Mouse (Mus musculus): Measurements from ENCODE around the gene Nek9. TPM values are rescaled to one million over a fixed set of nuclear protein-coding genes. Genes with fewer than 3 reads are reported as not detected.

The Nek9 gene
- total RNA-seq (2023), result 10 to 100 TPM; 60.1 to 68.9 TPM

DNA sequence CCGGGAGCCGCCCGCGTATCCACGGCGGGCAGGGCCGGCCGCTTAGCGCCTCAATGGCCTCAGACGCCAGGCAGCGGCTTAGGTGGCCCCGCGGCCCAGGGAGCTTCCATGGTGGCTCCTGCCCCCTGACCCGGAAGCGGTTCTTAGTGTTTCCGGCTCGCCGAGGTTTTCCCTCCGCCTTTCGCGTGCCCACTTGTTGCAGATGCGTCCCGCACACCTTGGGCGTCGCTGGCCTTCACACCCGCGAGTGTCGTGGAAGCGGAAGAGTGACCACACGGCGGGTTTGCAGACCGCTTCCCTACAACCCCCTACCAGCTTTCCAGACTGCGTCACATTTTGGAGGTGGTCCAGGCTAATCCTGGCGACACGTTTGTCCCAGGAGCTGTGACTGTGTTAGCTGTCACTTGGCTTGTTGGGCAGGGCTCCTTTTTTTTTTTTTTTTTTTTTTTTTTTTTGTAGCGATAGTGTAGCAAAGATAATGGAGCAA lies at the start of gene Nek9:
TSS of gene Nek9 (minus strand) at position 120 of the 487 bp plus-strand sequence.

DNA sequence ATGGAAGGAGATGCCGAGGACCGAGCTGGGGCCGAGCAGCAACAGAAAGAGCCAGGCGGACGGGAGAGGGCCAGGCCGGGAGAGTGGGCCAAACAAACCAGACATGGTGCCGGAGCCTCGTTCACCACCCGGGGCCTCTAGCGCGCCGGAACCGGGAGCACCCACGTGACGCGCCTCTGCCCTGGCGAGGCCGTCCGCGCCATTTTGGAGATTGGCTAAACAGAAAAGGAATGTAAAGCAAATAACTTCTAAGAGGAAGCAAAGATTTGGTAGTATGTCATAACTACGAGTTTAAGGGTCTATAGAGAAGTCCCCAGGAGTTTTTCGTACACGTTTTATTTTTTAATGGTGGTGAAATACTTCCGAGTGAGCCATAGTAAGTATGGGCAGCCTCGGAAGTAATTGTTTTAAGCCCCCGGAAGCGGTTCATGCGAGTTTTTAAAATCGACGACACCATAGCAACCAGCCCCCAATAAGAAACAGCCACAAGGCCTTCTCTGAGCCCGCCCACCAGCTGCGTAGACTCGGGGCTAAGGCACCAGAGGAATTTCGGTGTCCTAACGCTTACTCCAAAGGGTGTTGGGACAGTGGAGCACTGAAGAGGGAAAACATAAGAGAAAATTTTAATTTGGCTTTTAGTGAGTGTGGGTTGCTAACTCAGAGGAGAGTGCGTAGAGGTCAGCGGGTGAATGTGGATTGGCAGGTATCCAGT lies 35.6 kb upstream of the Nek9 start, which contains the start of gene Tmed10:
TSS of gene Tmed10 (minus strand) at position 287 of the 712 bp plus-strand sequence.

DNA sequence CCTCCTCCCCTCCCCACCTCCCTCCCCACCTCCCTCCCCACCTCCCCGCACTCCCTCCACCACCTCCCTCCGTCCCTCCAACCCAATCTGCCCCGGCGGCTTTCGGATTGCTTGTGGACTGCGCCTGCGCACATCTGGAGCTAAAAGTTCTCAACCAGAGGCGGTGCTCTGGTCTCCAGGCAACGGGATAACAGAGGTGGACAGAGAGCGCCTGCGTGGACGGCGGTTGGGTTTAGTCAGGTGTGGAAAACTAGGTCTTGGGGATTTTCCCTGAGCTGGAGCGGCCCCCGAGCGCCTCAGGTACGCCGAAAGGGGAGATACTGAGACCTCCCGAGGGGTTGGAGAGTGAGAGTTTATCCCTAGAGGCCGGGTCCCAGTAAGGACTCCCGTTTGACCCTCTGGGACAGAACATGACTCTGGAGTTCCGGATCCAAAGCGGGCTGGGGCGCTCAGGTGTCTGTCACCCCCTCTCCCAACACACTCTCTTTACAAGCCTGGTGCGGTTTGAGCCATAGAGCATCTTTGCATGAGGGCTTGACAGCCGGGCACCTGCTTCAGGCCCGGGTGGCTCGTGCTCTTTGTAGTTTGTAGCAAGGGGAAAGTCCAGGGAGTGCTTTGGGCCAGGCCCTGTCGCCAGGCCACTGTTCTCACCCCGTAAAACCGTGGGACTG lies 50.5 kb downstream of the Nek9 start, which contains the start of gene Zc2hc1c:
TSS of gene Zc2hc1c (plus strand) at position 106 of the 671 bp plus-strand sequence.

GRCm38 (mm10) chr12:85287809-85288485 lies 51.2 kb downstream of the Nek9 start, which contains the start of gene Acyp1:
TSS of gene Acyp1 (minus strand) at chr12:85288438.

DNA sequence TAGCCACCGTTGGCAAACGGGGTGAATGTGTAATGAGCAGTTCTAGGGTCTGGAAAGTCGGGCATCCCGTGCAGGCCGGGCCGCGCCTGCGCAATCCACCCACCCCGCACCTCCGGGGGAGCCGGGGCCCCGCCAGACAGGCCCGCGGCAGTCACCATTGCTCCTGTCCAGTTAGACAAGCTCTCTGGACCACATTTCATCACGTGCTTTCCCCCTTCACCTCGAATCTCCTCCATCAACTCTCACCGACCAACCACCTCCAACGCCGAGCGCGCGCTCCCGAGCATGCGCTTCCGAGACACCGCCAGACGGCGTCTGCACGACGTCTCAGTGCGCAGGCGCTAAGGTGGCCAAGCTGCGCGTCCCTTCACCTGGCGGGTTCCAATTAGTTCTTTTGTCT lies 68.8 kb downstream of the Nek9 start, which contains the start of gene Mlh3:
TSS of gene Mlh3 (minus strand) at position 281 of the 400 bp plus-strand sequence.

Other genes with a start within 250 kb of the Nek9 start
- gene Prox2, start 228.6 kb downstream of the Nek9 start, total RNA-seq (2023), result 1 to 10 TPM; 4.7 to 5.9 TPM
- 100 to 1,000 TPM; 219 to 231 TPM for gene Dlst, start 228.5 kb downstream of the Nek9 start, total RNA-seq (2023)
- gene Rps6kl1, start 188.1 kb downstream of the Nek9 start, total RNA-seq (2023), result 1 to 10 TPM; 1.1 to 2.0 TPM
- not detected for gene Pgf, start 161.6 kb downstream of the Nek9 start, total RNA-seq (2023)
- 100 to 1,000 TPM in 1 of 2 experiments, 10 to 100 TPM in 1; 86.4 to 103 TPM for gene Eif2b2, start 119.9 kb downstream of the Nek9 start, total RNA-seq (2023)
- 10 to 100 TPM; 17.5 to 21.1 TPM for gene Mlh3, start 68.8 kb downstream of the Nek9 start, total RNA-seq (2023)
- gene Acyp1, start 50.9 kb downstream of the Nek9 start, total RNA-seq (2023), result 10 to 100 TPM; 15.0 to 20.7 TPM
- gene Zc2hc1c, start 50.8 kb downstream of the Nek9 start, total RNA-seq (2023), result not detected
- 100 to 1,000 TPM; 142 to 144 TPM for gene Tmed10, start 35.5 kb upstream of the Nek9 start, total RNA-seq (2023)
- gene Fos, start 134.5 kb upstream of the Nek9 start, total RNA-seq (2023), result 1,000 to 10,000 TPM in 1 of 2 experiments, 100 to 1,000 TPM in 1; 584 to 1,441 TPM